Mouse (Mus musculus) small intestine, adult 2 months (tissue): ENCODE data around the gene Lrrn2.

Source experiments
- CTCF ChIP-seq: fragments of 200-500 bp; IDR thresholded peaks from 2 replicates; pipeline ENCODE4 v1.5.1; 2012; ENCODE audit warnings: low read depth, mild to moderate bottlenecking, control low read depth, inconsistent platforms, low read length, moderate library complexity, mixed read lengths; ENCODE audit not compliant: insufficient replicate concordance, insufficient read length; ENCODE audit errors: extremely low read depth
- POLR2A ChIP-seq: fragments of 200-500 bp; IDR thresholded peaks from 2 replicates; pipeline ENCODE4 v1.6.1; 2012; ENCODE audit warnings: low read depth, mild to moderate bottlenecking, control low read depth, inconsistent platforms, low read length, moderate library complexity

DNA sequence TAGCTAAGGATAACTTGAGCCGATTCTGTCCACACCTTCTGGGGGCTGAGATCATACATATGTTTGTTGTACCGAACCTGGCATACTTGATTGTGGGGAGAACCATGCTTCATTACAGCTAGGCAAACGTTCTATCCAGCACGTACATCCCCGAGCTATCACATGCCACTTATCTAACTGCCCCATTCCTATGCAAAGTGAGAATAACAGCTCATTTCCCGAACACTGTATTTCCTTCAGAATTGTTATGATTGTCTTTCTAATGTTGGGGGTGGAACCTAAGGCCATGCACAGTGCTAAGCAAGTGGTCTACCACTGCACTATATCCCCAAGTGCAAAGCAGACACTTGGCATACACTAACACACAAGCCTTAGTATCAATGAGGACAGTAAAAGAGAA, 101.2 kb downstream of the Lrrn2 start:
- TF ChIP-seq CTCF (no peak), POLR2A (no peak)
